Mouse (Mus musculus) cerebellum, postnatal 36 days (tissue): ENCODE data around the gene Src.

Source experiments
- DNase-seq, 2 experiments: peaks; one replicate each; pipeline ENCODE4 v3.0.0; 2021 to 2022; ENCODE audit warnings: mixed read lengths in 2 of 2

Src gene

GRCm38 (mm10) chr2:157417229-157417628 lies 1.0 kb upstream of the Src start:
- no peak for DNase-seq

- no peak for DNase-seq
Observed at GRCm38 (mm10) chr2:157418609-157419071, 396 bp downstream of the Src start.

GRCm38 (mm10) chr2:157419506-157419905 lies 1.3 kb downstream of the Src start:
- DNase-seq: no peak

GRCm38 (mm10) chr2:157420404-157420803 lies 2.2 kb downstream of the Src start:
- DNase-seq: no peak

GRCm38 (mm10) chr2:157422062-157422655 lies 3.9 kb downstream of the Src start:
- DNase-seq: no peak

GRCm38 (mm10) chr2:157422854-157423705 lies 4.8 kb downstream of the Src start:
- DNase-seq: no peak

GRCm38 (mm10) chr2:157423706-157424125 lies 5.5 kb downstream of the Src start:
- DNase-seq: no peak

- DNase-seq: peak; percentile 57 to 62
Observed at GRCm38 (mm10) chr2:157424126-157424903, 6.1 kb downstream of the Src start.

GRCm38 (mm10) chr2:157424904-157425642 lies 6.8 kb downstream of the Src start:
- no peak for DNase-seq

- DNase-seq: no peak
Observed at GRCm38 (mm10) chr2:157425643-157425988, 7.4 kb downstream of the Src start.

- DNase-seq: no peak
Observed at GRCm38 (mm10) chr2:157426171-157426570, 7.9 kb downstream of the Src start.

GRCm38 (mm10) chr2:157427164-157427563 lies 8.9 kb downstream of the Src start:
- DNase-seq: no peak

GRCm38 (mm10) chr2:157428351-157429139 lies 10.3 kb downstream of the Src start:
- DNase-seq: no peak

- DNase-seq: no peak
Observed at GRCm38 (mm10) chr2:157429735-157430134, 11.5 kb downstream of the Src start.

- DNase-seq: no peak
Observed at GRCm38 (mm10) chr2:157430667-157431429, 12.6 kb downstream of the Src start.

- no peak for DNase-seq
Observed at GRCm38 (mm10) chr2:157431912-157432311, 13.7 kb downstream of the Src start.

GRCm38 (mm10) chr2:157432476-157432875 lies 14.2 kb downstream of the Src start:
- DNase-seq: no peak

GRCm38 (mm10) chr2:157434041-157434440 lies 15.8 kb downstream of the Src start:
- no peak for DNase-seq

GRCm38 (mm10) chr2:157434497-157434896 lies 16.3 kb downstream of the Src start:
- no peak for DNase-seq

GRCm38 (mm10) chr2:157436496-157436895 lies 18.3 kb downstream of the Src start:
- no peak for DNase-seq

- DNase-seq: no peak
Observed at GRCm38 (mm10) chr2:157437123-157437522, 18.9 kb downstream of the Src start.
